Mouse (Mus musculus): ENCODE data around the gene Samsn1.

GRCm38 (mm10) chr16:75990173-75990572 is 31.9 kb downstream of the Samsn1 start:
- TF ChIP-seq CTCF (IDR thresholded peaks at IDR 0.05; ENCODE audit: control insufficient read depth, insufficient read depth, insufficient read length): no peak
- TF ChIP-seq MAX (IDR thresholded peaks at IDR 0.05): no peak

Measured in C2C12 (cell line).